Mouse (Mus musculus) liver, adult 2 months (tissue): ENCODE data around the gene Olfr401. TPM values are rescaled to one million over a fixed set of nuclear protein-coding genes. Genes with fewer than 3 reads are reported as not detected.
"Not testable (repeated sequence)": the region's sequence is repeated elsewhere in the genome, so short reads cannot be mapped to it uniquely, and the experiment has no call there.

Experiments used
- DNase-seq: peaks from one replicate; pipeline ENCODE4 v3.0.0-alpha.2; 2011; ENCODE audit warnings: low read depth, low spot score; ENCODE audit errors: extremely low read depth
- H3K27ac ChIP-seq: fragments of 200-500 bp; replicated peaks from 2 replicates; pipeline ENCODE4 v1.5.1; 2012; ENCODE audit warnings: low read depth, mild to moderate bottlenecking, control low read depth, inconsistent platforms, low read length; ENCODE audit not compliant: insufficient read depth
- H3K27me3 ChIP-seq: fragments of 200-500 bp; 2 replicates; pipeline ENCODE4 v1.6.1; 2012; ENCODE audit warnings: mild to moderate bottlenecking, moderate library complexity, low read length, inconsistent platforms; ENCODE audit not compliant: control insufficient read depth, insufficient read depth
- H3K36me3 ChIP-seq: fragments of 200-500 bp; 2 replicates; pipeline ENCODE4 v1.6.1; 2012; ENCODE audit warnings: low read length, inconsistent platforms; ENCODE audit not compliant: control insufficient read depth, insufficient read depth
- H3K4me1 ChIP-seq: fragments of 200-500 bp; 2 replicates; pipeline ENCODE4 v1.6.1; 2011; ENCODE audit warnings: low read length; ENCODE audit not compliant: control insufficient read depth, insufficient read depth
- H3K4me3 ChIP-seq: fragments of 200-500 bp; 2 replicates; pipeline ENCODE4 v1.5.1; 2011; ENCODE audit warnings: low read depth, mild to moderate bottlenecking, control low read depth, low read length, moderate library complexity; ENCODE audit not compliant: insufficient read depth
- H3K79me2 ChIP-seq: fragments of 200-500 bp; 2 replicates; pipeline ENCODE4 v1.6.1; 2012; ENCODE audit warnings: inconsistent platforms, mild to moderate bottlenecking, low read length, moderate library complexity; ENCODE audit not compliant: control insufficient read depth, insufficient read depth
- H3K9ac ChIP-seq: fragments of 200-500 bp; 2 replicates; pipeline ENCODE4 v1.6.1; 2012; ENCODE audit warnings: low read depth, mild to moderate bottlenecking, control low read depth, inconsistent platforms, low read length
- CTCF ChIP-seq: fragments of 200-500 bp; IDR thresholded peaks from 2 replicates; pipeline ENCODE4 v1.5.1; 2011; ENCODE audit warnings: low read depth, low read length, control low read depth
- POLR2A ChIP-seq: fragments of 200-500 bp; IDR thresholded peaks from 2 replicates; pipeline ENCODE4 v1.6.1; 2011; ENCODE audit warnings: low read length, control low read depth; ENCODE audit not compliant: insufficient read depth; ENCODE audit errors: extremely low read depth
- WGBS: fragments of 180-500 bp; shearing (Covaris S2); methylation state at CpG from one replicate; pipeline ENCODE4 v1.1.7; 2018; 5-methylcytosine and 5-hydroxymethylcytosine counted together
- polyA plus RNA-seq: library from polyadenylated mRNA; depleted of rRNA; stranded (reverse); fragments of >200 nt; gene quantifications from 2 replicates; pipeline ENCODE4 v1.2.3, GENCODE M21; 2012; rRNA removed
- total RNA-seq: library from RNA; depleted of rRNA; stranded (reverse); fragments of >200 nt; gene quantifications from 2 replicates; pipeline ENCODE4 v1.2.3, GENCODE M21; 2014; rRNA removed

Gene Olfr401
- not detected in 2 replicates for total RNA-seq
- not detected in 2 replicates for polyA plus RNA-seq

DNA sequence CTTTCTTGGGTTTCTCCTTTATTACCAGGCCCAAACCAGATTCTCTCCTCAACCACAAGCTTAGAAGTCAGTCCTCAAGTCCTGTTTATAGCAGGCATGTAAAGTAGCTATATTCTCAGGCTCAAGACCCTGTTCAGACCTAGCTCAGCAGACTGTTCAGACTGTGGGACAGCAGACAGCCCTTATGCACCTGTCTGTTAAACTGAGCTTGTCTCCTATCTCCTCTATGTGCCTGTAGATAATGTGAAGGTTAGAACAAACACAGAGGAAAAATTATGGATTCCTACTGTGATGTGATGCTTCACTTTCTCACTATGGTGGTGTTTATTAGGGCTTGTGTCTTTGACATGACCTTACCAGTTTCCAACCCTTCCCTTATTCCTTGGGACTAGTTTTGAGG lies at the start of gene Olfr401:
Gene Olfr401, plus strand, starts transcription at position 301 of the 400 bp plus-strand sequence.
- no peak for DNase-seq
- H3K36me3 ChIP-seq: no peaks in the 10 kb centered on the region

DNA sequence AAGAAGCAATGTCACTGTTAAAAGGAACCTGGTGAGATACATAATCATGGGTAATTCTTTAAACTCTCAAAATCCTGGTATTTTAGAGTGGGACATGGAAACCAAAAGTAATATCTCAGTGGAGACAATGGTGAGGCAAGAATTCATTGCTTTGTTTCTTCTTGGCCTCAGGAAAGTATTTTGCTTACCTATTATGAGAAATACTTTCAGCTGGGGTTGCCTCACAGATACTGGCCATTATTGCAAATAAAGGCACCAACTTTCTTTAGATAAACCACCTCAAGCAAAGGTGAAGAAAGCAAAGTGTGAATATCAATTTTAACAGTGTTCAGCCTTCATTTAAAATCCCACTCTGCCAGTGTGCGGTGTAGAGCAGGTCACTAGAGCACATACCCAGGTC lies 43.9 kb upstream of the Olfr401 start, which contains the start of gene Zfp616:
Gene Zfp616, plus strand, starts transcription at position 301 of the 400 bp plus-strand sequence.
- Histone ChIP-seq H3K79me2 (no peaks in the 10 kb centered on the region), H3K9ac (no peak within 1 kb of the TSS), H3K27ac (no peak within 1 kb of the TSS), H3K4me1 (no peaks in the 10 kb centered on the region), H3K4me3 (no peak within 1 kb of the TSS), H3K27me3 (no peaks in the 10 kb centered on the region), H3K36me3 (no peaks in the 10 kb centered on the region)
- DNase-seq: no peak
- no peak for TF ChIP-seq CTCF
- no peak for TF ChIP-seq POLR2A
- 81% methylated on average over 1 of the region's 1 CpGs for WGBS

More for the DNA sequence above, at the start of gene Olfr401:
- TF ChIP-seq CTCF (no peak), POLR2A (no peak)
- no peaks in the 10 kb centered on the region for H3K4me1 ChIP-seq
- no peaks in the 10 kb centered on the region for H3K79me2 ChIP-seq
- H3K4me3 ChIP-seq: no peak within 1 kb of the TSS
- no peaks in the 10 kb centered on the region; the same call in 1 of the 2 replicates for H3K27me3 ChIP-seq
- H3K9ac ChIP-seq: no peak within 1 kb of the TSS
- H3K27ac ChIP-seq: no peak within 1 kb of the TSS

GRCm38 (mm10) chr11:74100724-74101123 lies 12.8 kb upstream of the Olfr401 start:
- Histone ChIP-seq H3K27me3 (no peaks in the 10 kb centered on the region; the same call in 1 of the 2 replicates), H3K27ac (no peak overlapping the region), H3K4me1 (no peaks in the 10 kb centered on the region), H3K9ac (no peak overlapping the region), H3K79me2 (no peaks in the 10 kb centered on the region), H3K36me3 (no peaks in the 10 kb centered on the region), H3K4me3 (no peak overlapping the region)
- no peak for DNase-seq
- TF ChIP-seq CTCF (no peak), POLR2A (no peak)
- WGBS: 68% methylated on average over 2 of the region's 2 CpGs

- Histone ChIP-seq H3K27me3 (no peaks in the 10 kb centered on the region; the same call in 1 of the 2 replicates), H3K79me2 (no peaks in the 10 kb centered on the region), H3K36me3 (no peaks in the 10 kb centered on the region), H3K4me1 (no peaks in the 10 kb centered on the region), H3K4me3 (no peak overlapping the region), H3K27ac (no peak overlapping the region), H3K9ac (no peak overlapping the region)
- TF ChIP-seq POLR2A (no peak), CTCF (no peak)
- WGBS: 50% methylated on average over 2 of the region's 2 CpGs
- DNase-seq: no peak
These were observed 12.0 kb upstream of the Olfr401 start for GRCm38 (mm10) chr11:74101507-74101906.

DNA sequence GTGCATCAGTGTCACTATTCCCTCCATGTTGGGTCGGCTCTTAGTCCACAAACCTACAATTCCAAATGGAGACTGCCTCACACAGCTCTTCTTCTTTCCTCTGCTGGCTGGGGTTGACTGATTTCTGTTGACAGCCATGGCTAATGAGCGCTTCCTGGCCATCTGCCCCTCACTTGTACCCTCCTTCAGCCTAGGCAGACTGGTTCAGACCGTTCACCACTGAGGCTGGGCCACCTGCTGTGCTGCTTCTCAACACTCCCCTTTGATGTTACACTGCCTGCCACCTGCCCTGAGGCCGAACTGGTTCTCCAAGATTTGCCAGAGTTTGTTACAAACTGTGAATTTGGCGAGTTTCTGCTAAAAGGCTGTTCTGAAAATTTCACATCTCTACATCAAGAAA lies 8.4 kb upstream of the Olfr401 start:
- Histone ChIP-seq H3K79me2 (no peaks in the 10 kb centered on the region), H3K36me3 (no peaks in the 10 kb centered on the region), H3K27me3 (no peaks in the 10 kb centered on the region), H3K4me1 (no peaks in the 10 kb centered on the region), H3K9ac (no peak overlapping the region), H3K4me3 (no peak overlapping the region), H3K27ac (no peak overlapping the region)
- TF ChIP-seq CTCF (no peak), POLR2A (no peak)
- WGBS: 29% methylated on average over 5 of the region's 5 CpGs
- DNase-seq: no peak

DNA sequence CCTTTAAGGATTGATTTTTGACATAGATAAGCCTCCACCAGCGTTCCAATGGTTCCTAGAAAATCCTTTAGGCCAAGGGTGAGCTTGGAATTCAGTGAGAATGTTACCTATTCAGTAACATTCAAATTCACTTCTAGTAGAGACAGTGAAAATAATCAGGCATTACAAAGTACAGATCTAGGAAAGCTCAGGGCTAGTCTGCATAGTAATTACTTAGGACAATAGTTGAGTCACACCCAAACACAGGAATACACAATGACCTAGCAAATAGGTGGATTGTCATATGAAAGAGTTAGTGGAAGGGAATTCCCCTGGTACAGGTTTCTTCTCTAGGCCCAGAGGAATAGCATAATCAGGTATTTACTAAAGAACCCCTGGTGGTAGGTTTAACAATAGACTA lies 26.5 kb downstream of the Olfr401 start:
- whole genome bisulfite sequencing: 11% methylated on average over 1 of the region's 1 CpGs
- not testable (repeated sequence) for DNase-seq, H3K4me1 ChIP-seq, H3K27me3 ChIP-seq, H3K79me2 ChIP-seq, H3K9ac ChIP-seq, H3K27ac ChIP-seq, H3K36me3 ChIP-seq, H3K4me3 ChIP-seq
